Mouse (Mus musculus) intestine, postnatal 0 days (tissue): ENCODE data around the gene Upp2. TPM values are rescaled to one million over a fixed set of nuclear protein-coding genes. Genes with fewer than 3 reads are reported as not detected.

Experiments used
- ATAC-seq: fragments of 200-750 bp; cut with Nextera tagmentation; 2 replicates; pipeline ENCODE4 v1.8.0; 2017; ENCODE audit warnings: mild to moderate bottlenecking, moderate TSS enrichment, moderate library complexity
- H3K27ac ChIP-seq: fragments of 300-500 bp; sonication (generic); 2 replicates; pipeline ENCODE4 v1.5.1; 2014; ENCODE audit warnings: mild to moderate bottlenecking, low read depth, low read length, moderate library complexity
- H3K27me3 ChIP-seq: fragments of 300-500 bp; sonication (generic); replicated peaks from 2 replicates; pipeline ENCODE4 v1.6.1; 2014; ENCODE audit warnings: low read length, mixed read lengths; ENCODE audit not compliant: control insufficient read depth, insufficient read depth
- H3K36me3 ChIP-seq: fragments of 300-500 bp; sonication (generic); 2 replicates; pipeline ENCODE4 v1.6.1; 2014; ENCODE audit warnings: mild to moderate bottlenecking, moderate library complexity; ENCODE audit not compliant: control insufficient read depth, insufficient read depth
- H3K4me1 ChIP-seq: fragments of 300-500 bp; sonication (generic); replicated peaks from 2 replicates; pipeline ENCODE4 v1.6.1; 2014; ENCODE audit warnings: antibody characterized with exemption, low read length, mixed read lengths; ENCODE audit not compliant: control insufficient read depth, insufficient read depth
- H3K4me2 ChIP-seq: fragments of 300-500 bp; sonication (generic); replicated peaks from 2 replicates; pipeline ENCODE4 v1.6.1; 2014; ENCODE audit warnings: low read depth, mild to moderate bottlenecking, moderate library complexity
- H3K4me3 ChIP-seq: fragments of 300-500 bp; sonication (generic); 2 replicates; pipeline ENCODE4 v1.5.1; 2014; ENCODE audit warnings: low read depth, low read length
- H3K9ac ChIP-seq: fragments of 300-500 bp; sonication (generic); 2 replicates; pipeline ENCODE4 v1.6.1; 2014; ENCODE audit warnings: mild to moderate bottlenecking, low read depth, low read length
- H3K9me3 ChIP-seq: fragments of 300-500 bp; sonication (generic); 2 replicates; pipeline ENCODE4 v1.6.1; 2016; ENCODE audit warnings: mixed run types; ENCODE audit not compliant: control insufficient read depth
- CTCF ChIP-seq: sonication (generic); IDR thresholded peaks from 2 replicates; pipeline ENCODE4 v1.5.1; 2016; ENCODE audit warnings: low read depth, mild to moderate bottlenecking, control low read depth, antibody characterized with exemption, moderate library complexity
- WGBS: fragments of 180-500 bp; shearing (Covaris S2); extraction: QIAGEN DNeasy Blood & Tissue Kit; methylation state at CpG from one replicate; pipeline ENCODE4 v1.1.7; 2014; 5-methylcytosine and 5-hydroxymethylcytosine counted together
- polyA plus RNA-seq: library from polyadenylated mRNA; unstranded; fragments of >200 nt; fragmentation: Nextera tagmentation; extraction: Ambion mirVana; gene quantifications from 2 replicates; pipeline ENCODE4 v1.2.1, GENCODE M21; 2015

Gene Upp2
- polyA plus RNA-seq, 1 experiment from 2014 or later: 3.8 TPM

DNA sequence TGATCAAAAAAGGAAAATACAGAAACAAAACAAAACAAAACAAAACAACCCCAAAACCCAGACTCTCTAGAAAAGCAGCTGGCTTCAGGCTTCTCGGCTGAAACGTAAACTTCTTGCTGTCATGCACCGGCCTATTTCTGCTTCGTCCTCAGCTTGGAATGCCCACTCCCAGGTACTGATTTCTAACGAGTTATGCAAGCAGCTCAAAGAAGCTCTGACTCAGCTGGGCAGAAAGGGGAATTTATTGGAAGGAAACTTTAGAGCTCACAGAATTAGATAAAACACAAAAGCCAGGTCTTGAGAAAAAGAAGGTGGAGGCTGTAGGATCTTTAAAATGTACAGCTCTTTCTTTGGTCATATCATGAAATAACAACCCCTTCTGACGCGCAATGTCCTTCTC, 62.3 kb downstream of the Upp2 start:
- no peak overlapping the region for H3K4me3 ChIP-seq
- no peaks in the 10 kb centered on the region for H3K36me3 ChIP-seq
- H3K27me3 ChIP-seq: no peaks in the 10 kb centered on the region
- WGBS: 54% methylated on average over 7 of the region's 7 CpGs
- no peak overlapping the region for H3K9ac ChIP-seq
- H3K27ac ChIP-seq: no peak overlapping the region
- no peak for ATAC-seq
- no peak overlapping the region for H3K4me2 ChIP-seq
- H3K4me1 ChIP-seq: no peaks in the 10 kb centered on the region
- no peaks in the 10 kb centered on the region for H3K9me3 ChIP-seq
- TF ChIP-seq CTCF: no peak

DNA sequence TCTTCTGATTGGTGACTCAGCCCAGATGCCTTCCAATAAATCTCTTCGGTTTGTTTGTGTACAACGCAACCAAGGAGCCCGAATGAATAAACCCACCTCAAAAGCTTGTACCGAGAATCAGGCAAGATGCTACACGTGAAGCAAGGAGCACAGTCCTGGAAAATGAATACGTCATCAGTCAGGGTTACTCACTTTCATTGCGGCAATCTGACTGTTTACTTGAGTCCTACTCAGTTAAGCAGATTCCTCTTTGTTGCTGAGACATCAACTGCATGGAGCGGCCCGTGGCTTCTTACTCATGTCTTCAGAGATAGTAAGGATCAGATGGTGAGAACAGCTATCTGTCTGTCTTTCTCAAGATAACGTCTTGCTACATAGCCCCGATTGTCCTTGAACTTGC, 66.7 kb downstream of the Upp2 start:
- Histone ChIP-seq H3K27me3 (no peaks in the 10 kb centered on the region), H3K4me1 (no peaks in the 10 kb centered on the region), H3K9me3 (no peaks in the 10 kb centered on the region), H3K4me3 (no peak overlapping the region), H3K36me3 (no peaks in the 10 kb centered on the region), H3K27ac (no peak overlapping the region), H3K9ac (no peak overlapping the region), H3K4me2 (no peak overlapping the region)
- TF ChIP-seq CTCF: no peak
- no peak for ATAC-seq
- WGBS: 81% methylated on average over 11 of the region's 11 CpGs

DNA sequence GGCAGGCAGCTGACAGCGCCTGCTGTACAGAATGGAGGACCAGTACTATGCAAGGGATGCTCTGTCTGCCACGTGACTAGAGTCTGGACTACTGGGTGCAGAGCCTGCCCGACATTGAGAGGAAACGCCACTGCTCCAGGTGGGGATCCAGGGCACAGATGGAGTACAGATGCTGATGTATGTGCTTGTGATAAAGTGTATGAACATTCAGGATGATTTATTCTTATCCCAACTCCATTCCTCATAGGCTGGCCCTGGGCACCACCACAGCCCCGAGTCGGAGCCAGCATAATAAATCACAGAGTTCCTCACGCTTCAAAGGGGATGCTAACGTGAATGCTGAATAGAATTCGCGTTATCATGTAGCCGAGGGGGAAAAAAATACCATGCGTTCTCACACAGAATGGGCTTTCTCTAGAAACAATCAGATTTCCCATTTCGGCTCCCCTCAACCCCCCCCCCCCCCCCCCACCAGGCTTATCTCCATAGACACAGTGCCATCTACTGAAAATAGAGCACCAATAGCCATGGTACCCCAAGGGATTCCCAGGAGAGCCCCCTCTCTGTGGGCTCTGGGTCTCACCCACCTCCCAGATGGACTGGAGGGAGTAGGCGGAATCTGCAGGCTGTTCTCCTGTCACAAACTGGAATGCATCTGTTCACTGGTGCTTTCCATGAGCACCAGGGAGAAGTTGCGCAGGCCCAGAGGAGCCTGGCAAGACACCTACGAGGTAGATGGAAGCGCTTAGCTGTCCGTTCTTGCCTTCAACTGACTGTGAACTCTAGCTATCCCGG, 74.9 kb downstream of the Upp2 start:
- H3K27ac ChIP-seq: no peak overlapping the region
- H3K9me3 ChIP-seq: no peaks in the 10 kb centered on the region
- TF ChIP-seq CTCF: no peak
- 81% methylated on average over 19 of the region's 19 CpGs for WGBS
- no peaks in the 10 kb centered on the region for H3K36me3 ChIP-seq
- no peak overlapping the region for H3K4me3 ChIP-seq
- no peak overlapping the region for H3K9ac ChIP-seq
- no peaks in the 10 kb centered on the region for H3K4me1 ChIP-seq
- no peak for ATAC-seq
- no peak overlapping the region for H3K4me2 ChIP-seq
- no peaks in the 10 kb centered on the region for H3K27me3 ChIP-seq

DNA sequence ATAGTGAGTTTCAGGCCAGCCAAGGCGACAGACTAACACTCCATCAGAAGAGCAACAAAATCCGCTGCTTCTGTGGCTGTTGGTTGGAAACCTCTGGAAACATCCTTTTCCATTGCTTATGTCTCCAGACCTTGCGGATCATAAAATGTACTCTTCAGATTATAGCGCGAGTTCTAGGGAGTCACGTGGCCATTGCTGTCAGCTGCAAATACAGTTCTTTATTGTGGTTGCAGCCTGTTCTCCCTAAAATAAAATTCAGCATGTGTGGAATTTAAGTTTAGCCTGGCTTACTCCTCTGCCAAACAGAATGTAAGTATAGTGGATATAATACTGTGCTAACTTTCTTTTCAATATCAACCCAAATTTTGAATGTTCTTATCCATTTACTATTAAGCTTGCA, 78.6 kb downstream of the Upp2 start:
- no peak overlapping the region for H3K27ac ChIP-seq
- ATAC-seq: no peak

DNA sequence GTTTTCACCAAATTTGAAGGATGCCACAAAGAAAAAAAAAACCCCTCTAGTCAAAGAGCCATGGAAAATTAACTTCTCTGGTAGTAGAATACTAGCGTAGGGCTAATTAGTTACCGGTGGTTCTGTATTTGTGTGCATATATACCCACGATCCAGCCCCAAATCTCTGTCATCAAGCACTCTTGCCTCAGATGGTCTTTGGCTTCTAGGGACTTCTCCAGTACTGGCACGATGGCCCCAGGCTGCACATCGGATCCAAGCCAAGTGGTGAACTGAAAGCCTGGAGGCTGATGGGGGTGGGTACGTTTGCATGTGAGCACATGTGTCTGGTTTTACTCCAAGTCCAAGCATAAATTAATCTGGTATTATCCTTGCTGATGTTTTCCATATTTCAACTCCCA, 88.1 kb downstream of the Upp2 start:
- Histone ChIP-seq H3K27me3 (no peaks in the 10 kb centered on the region), H3K4me1 (no peaks in the 10 kb centered on the region), H3K9ac (no peak overlapping the region), H3K9me3 (no peaks in the 10 kb centered on the region), H3K4me3 (no peak overlapping the region), H3K36me3 (no peaks in the 10 kb centered on the region), H3K4me2 (no peak overlapping the region), H3K27ac (no peak overlapping the region)
- 85% methylated on average over 6 of the region's 6 CpGs for WGBS
- ATAC-seq: no peak
- TF ChIP-seq CTCF: no peak

More for the DNA sequence above, 78.6 kb downstream of the Upp2 start:
- H3K9ac ChIP-seq: no peak overlapping the region
- H3K36me3 ChIP-seq: no peaks in the 10 kb centered on the region
- H3K4me3 ChIP-seq: no peak overlapping the region
- H3K9me3 ChIP-seq: no peaks in the 10 kb centered on the region
- no peak overlapping the region for H3K4me2 ChIP-seq
- TF ChIP-seq CTCF: no peak
- H3K4me1 ChIP-seq: no peaks in the 10 kb centered on the region
- WGBS: 97% methylated on average over 6 of the region's 6 CpGs
- no peaks in the 10 kb centered on the region for H3K27me3 ChIP-seq

DNA sequence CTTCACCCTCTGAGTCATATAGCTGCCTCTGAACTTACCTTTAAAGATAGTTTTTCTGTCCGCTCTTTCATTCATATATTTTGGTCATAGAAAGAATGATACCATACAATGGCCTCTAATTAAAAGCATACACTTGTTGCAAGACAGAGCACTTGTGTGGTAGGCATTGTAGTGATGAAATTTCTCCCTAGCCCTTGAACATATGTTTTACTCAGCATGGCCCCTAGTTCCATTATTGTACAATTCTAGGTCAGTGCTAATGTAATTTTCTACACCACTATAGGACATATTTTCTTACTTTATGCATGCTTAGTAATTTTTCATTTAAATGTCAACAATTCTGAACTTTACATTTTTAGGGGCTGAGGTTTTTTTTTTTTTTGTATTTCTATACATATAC, 89.9 kb downstream of the Upp2 start:
- WGBS: 92% methylated on average over 1 of the region's 1 CpGs
- ATAC-seq: no peak
- Histone ChIP-seq H3K27ac (no peak overlapping the region), H3K4me1 (no peaks in the 10 kb centered on the region), H3K36me3 (no peaks in the 10 kb centered on the region), H3K27me3 (no peaks in the 10 kb centered on the region), H3K9me3 (no peaks in the 10 kb centered on the region), H3K4me3 (no peak overlapping the region), H3K9ac (no peak overlapping the region), H3K4me2 (no peak overlapping the region)
- no peak for TF ChIP-seq CTCF
